In the genomic region with DNA sequence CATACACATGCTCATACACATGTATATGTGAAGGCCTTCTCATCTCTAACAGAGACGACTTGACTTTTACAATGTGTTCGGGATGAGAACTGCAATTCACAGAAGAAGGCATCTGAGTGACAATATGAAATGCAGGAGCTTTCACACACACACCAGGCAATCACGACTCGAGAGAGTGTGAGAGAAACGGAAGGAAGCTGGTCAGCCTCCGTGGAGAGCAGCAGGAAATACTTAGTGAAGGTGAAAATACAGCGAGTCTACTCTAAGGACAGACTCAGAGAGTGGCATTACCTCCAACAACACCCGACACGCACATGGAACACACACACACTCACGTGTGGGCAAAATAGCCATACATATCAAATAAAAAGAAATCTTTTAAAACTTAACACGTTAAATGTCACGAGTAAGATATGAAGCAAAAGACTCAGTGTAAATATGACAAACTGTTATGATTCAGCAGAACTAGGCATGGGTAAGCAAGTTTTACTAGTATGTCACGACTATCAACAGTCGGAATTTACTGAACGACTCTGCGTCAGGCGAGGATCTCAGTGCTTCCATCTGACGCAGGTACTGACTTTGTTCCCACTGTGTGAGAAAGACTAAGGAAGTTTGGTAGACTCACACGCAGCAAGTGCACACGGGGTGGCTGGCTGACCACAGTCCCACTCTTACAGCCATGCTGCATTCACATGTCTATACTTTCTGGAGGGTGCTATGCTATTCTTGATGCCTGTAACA, we compare ENCODE assay signal across 36 mouse cellular contexts. TPM values are rescaled to one million over a fixed set of nuclear protein-coding genes. Genes with fewer than 3 reads are reported as not detected.
DNase-seq lines count a peak whose midpoint lies in the region; ATAC-seq and TF ChIP-seq lines count a peak whose summit lies in the region.
"Had no signal": no experiment of that assay in that cellular context is flagged by ENCODE, and none has a peak within 500 bp of the region (broad histone marks: within the 10 kb centered on the region; RNA-seq: fewer than 3 reads in every experiment).

No protein-coding gene starts in this region.

- no peak for TF ChIP-seq CTCF in lung, postnatal 0 days (IDR thresholded peaks at IDR 0.05)

- H3K9me3 ChIP-seq in lung, postnatal 0 days (ENCODE audit: low read length) = no peaks in the 10 kb centered on the region
- H3K9me3 ChIP-seq in forebrain, embryonic 13.5 days (replicated peaks) = no peaks in the 10 kb centered on the region
- H3K9me3 ChIP-seq: embryonic facial prominence, embryonic 12.5 days; forebrain, embryonic 15.5 days; heart, embryonic 13.5 days; midbrain, embryonic 10.5 days; midbrain, embryonic 15.5 days; neural tube, embryonic 13.5 days had no signal

- H3K36me3 ChIP-seq in lung, postnatal 0 days (ENCODE audit: insufficient read depth, low read length) = peaks cover 32% of the 10 kb centered on the region
- peaks cover 95% of the 10 kb centered on the region for H3K36me3 ChIP-seq in forebrain, embryonic 13.5 days (ENCODE audit: poor library complexity, severe bottlenecking)

- no peaks in the 10 kb centered on the region for H3K27me3 ChIP-seq in lung, postnatal 0 days (replicated peaks; ENCODE audit: insufficient read depth, low read length)
- H3K27me3 ChIP-seq in forebrain, embryonic 13.5 days = no peaks in the 10 kb centered on the region
- H3K27me3 ChIP-seq: embryonic facial prominence, embryonic 12.5 days; forebrain, embryonic 15.5 days; heart, embryonic 13.5 days; midbrain, embryonic 15.5 days; neural tube, embryonic 13.5 days; Patski had no signal

- no peak overlapping the region for H3K4me3 ChIP-seq in lung, postnatal 0 days (ENCODE audit: low read depth, low read length)
- H3K4me3 ChIP-seq in forebrain, embryonic 13.5 days = no peak overlapping the region
- H3K4me3 ChIP-seq: embryonic facial prominence, embryonic 12.5 days; forebrain, embryonic 15.5 days; heart, embryonic 13.5 days; midbrain, embryonic 10.5 days; midbrain, embryonic 15.5 days; neural tube, embryonic 13.5 days had no signal

- peak; percentile 11 for DNase-seq in thymus, postnatal 25 days
- DNase-seq in thymus, postnatal 0 days (ENCODE audit: low spot score) = no peak
- DNase-seq in adrenal gland, adult 18-20 months (ENCODE audit: low spot score in 2 of 2) = no peak
- no peak for DNase-seq in lung, postnatal 0 days (ENCODE audit: low spot score)
- DNase-seq: adrenal gland, adult 8-10 months; cerebellum, adult 8-10 months; cerebellum, postnatal 25 days; embryo, embryonic 11 days; gastrocnemius, postnatal 25 days; heart, adult 18-20 months; heart, postnatal 10 days; kidney, postnatal 14 days; layer of hippocampus, adult 9-11 months; liver; lung, adult 2 months; lung, postnatal 14 days; thymus, postnatal 14 days had no signal

- no peak overlapping the region for H3K27ac ChIP-seq in lung, postnatal 0 days (ENCODE audit: low read length)
- H3K27ac ChIP-seq in forebrain, embryonic 13.5 days = no peak overlapping the region
- H3K27ac ChIP-seq: embryonic facial prominence, embryonic 12.5 days; forebrain, embryonic 15.5 days; heart, embryonic 13.5 days; liver, embryonic 14.5 days; midbrain, embryonic 10.5 days; midbrain, embryonic 15.5 days; neural tube, embryonic 13.5 days had no signal

- ATAC-seq in activated CD4-positive, CD25-positive, alpha-beta regulatory T cell, adult 4 months = peak; percentile 19
- 0 out of 2 replicates have a peak, but pooled peaks have one; percentile 9 for ATAC-seq in monocyte, adult 5-6 weeks (replicated peaks; ENCODE audit: insufficient number of reproducible peaks, low FRiP score, low TSS enrichment, poor library complexity, severe bottlenecking)
- no peak for ATAC-seq in lung, postnatal 0 days
- ATAC-seq in forebrain, embryonic 13.5 days = no peak
- ATAC-seq: forebrain, embryonic 15.5 days; hindbrain, embryonic 16.5 days; intestine, postnatal 0 days; midbrain, embryonic 15.5 days; Patski had no signal

- TF ChIP-seq EP300 in lung, postnatal 0 days (IDR thresholded peaks at IDR 0.05) = no peak

- no peak overlapping the region for H3K4me2 ChIP-seq in lung, postnatal 0 days (replicated peaks; ENCODE audit: low read depth, low read length)
- no peak overlapping the region for H3K4me2 ChIP-seq in forebrain, embryonic 13.5 days
- H3K4me2 ChIP-seq: embryonic facial prominence, embryonic 12.5 days; forebrain, embryonic 15.5 days; heart, embryonic 13.5 days; midbrain, embryonic 15.5 days; neural tube, embryonic 13.5 days had no signal

- H3K4me1 ChIP-seq in lung, postnatal 0 days (ENCODE audit: insufficient read depth, low read depth, low read length) = no peaks in the 10 kb centered on the region
- no peaks in the 10 kb centered on the region for H3K4me1 ChIP-seq in forebrain, embryonic 13.5 days
- H3K4me1 ChIP-seq: embryonic facial prominence, embryonic 12.5 days; forebrain, embryonic 15.5 days; heart, embryonic 13.5 days; midbrain, embryonic 10.5 days; midbrain, embryonic 15.5 days; neural tube, embryonic 13.5 days had no signal

- WGBS in lung, postnatal 0 days = 80% methylated on average over 20 of the region's 20 CpGs
- 89% methylated on average over 20 of the region's 20 CpGs for WGBS in forebrain, embryonic 13.5 days

- H3K9ac ChIP-seq in lung, postnatal 0 days (replicated peaks; ENCODE audit: low read depth) = no peak overlapping the region
- no peak overlapping the region for H3K9ac ChIP-seq in forebrain, embryonic 13.5 days
- H3K9ac ChIP-seq: embryonic facial prominence, embryonic 12.5 days; forebrain, embryonic 15.5 days; heart, embryonic 13.5 days; liver, embryonic 14.5 days; midbrain, embryonic 15.5 days; neural tube, embryonic 13.5 days had no signal

RNA-seq across cellular contexts. Expression of gene Ift172, which starts 11.5 kb away (rescaled TPM):
- polyA plus RNA-seq in thymus, postnatal 0 days (2015; fragmentation: Nextera tagmentation; extraction: Ambion mirVana) = 10.6 and 12.9 TPM in 2 replicates
- 1 to 10 TPM; 2.6 to 7.2 TPM for polyA plus RNA-seq in activated CD4-positive, CD25-positive, alpha-beta regulatory T cell, adult 4 months (2017; shearing (Covaris generic))
- total RNA-seq in monocyte, adult 5-6 weeks (2017) = 18.6 to 39.4 TPM (median 21.2 TPM) in 3 replicates
- total RNA-seq in adrenal gland, adult 18-20 months (2021) = 10 to 100 TPM; 34.9 to 37.9 TPM
- polyA plus RNA-seq in lung, postnatal 0 days (2015; fragmentation: Nextera tagmentation; extraction: Ambion mirVana) = 24.2 and 25.6 TPM in 2 replicates
- polyA plus RNA-seq in forebrain, embryonic 13.5 days (2015; fragmentation: Nextera tagmentation; extraction: Ambion mirVana) = 29.6 and 38.5 TPM in 2 replicates

RNA-seq across cellular contexts. Expression of gene Fndc4, which starts 16.5 kb away (rescaled TPM):
- polyA plus RNA-seq in thymus, postnatal 0 days (2015; fragmentation: Nextera tagmentation; extraction: Ambion mirVana) = 2.0 and 2.5 TPM in 2 replicates
- not detected for polyA plus RNA-seq in activated CD4-positive, CD25-positive, alpha-beta regulatory T cell, adult 4 months (2017; shearing (Covaris generic))
- total RNA-seq in monocyte, adult 5-6 weeks (2017) = 2.0 to 10.6 TPM (median 2.2 TPM) in 3 replicates
- 10 to 100 TPM in 1 of 2 experiments, 1 to 10 TPM in 1; 9.5 to 10.3 TPM for total RNA-seq in adrenal gland, adult 18-20 months (2021)
- 9.7 and 11.8 TPM in 2 replicates for polyA plus RNA-seq in lung, postnatal 0 days (2015; fragmentation: Nextera tagmentation; extraction: Ambion mirVana)
- polyA plus RNA-seq in forebrain, embryonic 13.5 days (2015; fragmentation: Nextera tagmentation; extraction: Ambion mirVana) = 62.1 and 66.7 TPM in 2 replicates
- total RNA-seq: megakaryocyte progenitor cell, adult 5-6 weeks; MEL had no signal

RNA-seq across cellular contexts. Expression of gene Gckr, which starts 17.8 kb away (rescaled TPM):
- 0.04 and 0.06 TPM in 2 replicates for polyA plus RNA-seq in thymus, postnatal 0 days (2015; fragmentation: Nextera tagmentation; extraction: Ambion mirVana)
- polyA plus RNA-seq in activated CD4-positive, CD25-positive, alpha-beta regulatory T cell, adult 4 months (2017; shearing (Covaris generic)) = not detected
- total RNA-seq in monocyte, adult 5-6 weeks (2017) = not detected in 3 replicates
- total RNA-seq in adrenal gland, adult 18-20 months (2021) = under 1 TPM; 0.22 to 0.36 TPM
- 0.08 TPM in 1 of 2 replicates, not detected in the other for polyA plus RNA-seq in lung, postnatal 0 days (2015; fragmentation: Nextera tagmentation; extraction: Ambion mirVana)
- 0.12 and 0.16 TPM in 2 replicates for polyA plus RNA-seq in forebrain, embryonic 13.5 days (2015; fragmentation: Nextera tagmentation; extraction: Ambion mirVana)
- total RNA-seq: gastrocnemius, adult 18-20 months; gastrocnemius, postnatal 25 days; heart, adult 18-20 months; heart, postnatal 10 days; megakaryocyte progenitor cell, adult 5-6 weeks had no signal
- polyA plus RNA-seq: hindbrain, embryonic 11.5 days; midbrain, embryonic 10.5 days had no signal

RNA-seq across cellular contexts. Expression of gene Krtcap3, which starts 27.9 kb away (rescaled TPM):
- 21.8 and 23.9 TPM in 2 replicates for polyA plus RNA-seq in thymus, postnatal 0 days (2015; fragmentation: Nextera tagmentation; extraction: Ambion mirVana)
- polyA plus RNA-seq in activated CD4-positive, CD25-positive, alpha-beta regulatory T cell, adult 4 months (2017; shearing (Covaris generic)) = 10 to 100 TPM; 26.6 to 35.5 TPM
- 2.5 to 14.9 TPM (median 12.9 TPM) in 3 replicates for total RNA-seq in monocyte, adult 5-6 weeks (2017)
- total RNA-seq in adrenal gland, adult 18-20 months (2021) = 1 to 10 TPM; 4.9 to 6.5 TPM
- polyA plus RNA-seq in lung, postnatal 0 days (2015; fragmentation: Nextera tagmentation; extraction: Ambion mirVana) = 44.5 and 50.4 TPM in 2 replicates
- 2.3 and 3.6 TPM in 2 replicates for polyA plus RNA-seq in forebrain, embryonic 13.5 days (2015; fragmentation: Nextera tagmentation; extraction: Ambion mirVana)

RNA-seq across cellular contexts. Expression of gene Gm9970, which starts 38.4 kb away (rescaled TPM):
- 0.64 and 0.67 TPM in 2 replicates for polyA plus RNA-seq in thymus, postnatal 0 days (2015; fragmentation: Nextera tagmentation; extraction: Ambion mirVana)
- not detected for polyA plus RNA-seq in activated CD4-positive, CD25-positive, alpha-beta regulatory T cell, adult 4 months (2017; shearing (Covaris generic))
- total RNA-seq in monocyte, adult 5-6 weeks (2017) = not detected in 3 replicates
- total RNA-seq in adrenal gland, adult 18-20 months (2021) = under 1 TPM in 1 of 2 experiments, not detected in 1; 0.60 TPM
- 0.45 and 0.62 TPM in 2 replicates for polyA plus RNA-seq in lung, postnatal 0 days (2015; fragmentation: Nextera tagmentation; extraction: Ambion mirVana)
- 0.44 TPM in 1 of 2 replicates, not detected in the other for polyA plus RNA-seq in forebrain, embryonic 13.5 days (2015; fragmentation: Nextera tagmentation; extraction: Ambion mirVana)
- total RNA-seq: gastrocnemius, adult 18-20 months; gastrocnemius, postnatal 25 days; heart, adult 18-20 months; left cerebral cortex, postnatal 14 days; MEL had no signal
- polyA plus RNA-seq: frontal cortex, adult 2 months; neural tube, embryonic 13.5 days had no signal

Comparison
In these comparisons a context has a peak if more than half of its experiments do, and no peak if none do; other contexts are left out.
1. ATAC-seq: peak in activated CD4-positive, CD25-positive, alpha-beta regulatory T cell, adult 4 months (single experiment) and monocyte, adult 5-6 weeks (single experiment); none in lung, postnatal 0 days (single experiment) and forebrain, embryonic 13.5 days (single experiment).